In the genomic region with DNA sequence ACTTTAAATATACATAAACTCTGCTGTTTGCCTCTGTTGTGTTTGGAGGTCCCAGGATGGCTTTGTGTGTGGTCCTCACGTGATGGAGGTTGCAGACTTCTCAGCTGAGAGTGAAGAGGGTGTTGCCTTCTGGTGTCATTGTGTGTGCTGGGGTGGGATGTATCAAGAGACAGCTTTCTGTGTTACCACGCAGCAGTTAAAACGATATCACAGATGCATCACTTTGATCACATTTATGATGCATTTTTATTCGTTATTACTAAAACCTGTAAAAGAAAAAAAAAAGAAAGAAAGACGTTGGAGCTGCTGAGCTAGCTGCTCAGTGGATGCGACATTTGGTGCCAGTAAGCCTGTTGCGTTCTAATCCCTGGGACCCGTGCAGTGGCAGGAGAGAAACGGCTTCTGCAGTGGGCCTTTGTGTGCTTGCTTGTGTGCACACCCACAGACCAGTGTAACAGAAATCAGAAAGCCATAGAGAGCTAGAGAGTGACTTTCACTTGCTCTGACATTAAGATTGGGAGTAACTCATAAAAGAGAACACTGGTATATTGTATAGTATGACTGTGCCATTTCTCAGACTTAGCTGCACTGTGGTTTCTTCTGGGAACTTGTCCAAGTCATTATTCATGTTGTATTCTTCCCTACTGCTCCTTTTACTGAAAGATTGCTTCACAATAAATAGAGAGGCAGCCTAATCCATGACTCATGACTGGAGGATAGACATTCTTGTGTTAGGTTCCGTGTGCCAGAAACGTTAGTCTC, we compare ENCODE assay signal across 8 mouse cellular contexts. TPM values are rescaled to one million over a fixed set of nuclear protein-coding genes. Genes with fewer than 3 reads are reported as not detected.
DNase-seq lines count a peak whose midpoint lies in the region; ATAC-seq and TF ChIP-seq lines count a peak whose summit lies in the region.

No protein-coding gene starts in this region.

- TF ChIP-seq POLR2A in testis, adult 2 months (IDR thresholded peaks at IDR 0.05; ENCODE audit: control insufficient read depth, low read depth, low read length) = no peak

- no peaks in the 10 kb centered on the region for H3K4me1 ChIP-seq in testis, adult 2 months (ENCODE audit: control insufficient read depth, insufficient read depth, low read length)
- peaks cover 23% of the 10 kb centered on the region for H3K4me1 ChIP-seq in forebrain, embryonic 15.5 days
- peaks cover 13% of the 10 kb centered on the region for H3K4me1 ChIP-seq in neural tube, embryonic 15.5 days

- H3K9me3 ChIP-seq in forebrain, embryonic 15.5 days = no peaks in the 10 kb centered on the region
- H3K9me3 ChIP-seq in neural tube, embryonic 15.5 days (replicated peaks) = no peaks in the 10 kb centered on the region

- no peak for TF ChIP-seq CTCF in testis, adult 2 months (IDR thresholded peaks at IDR 0.05; ENCODE audit: control insufficient read depth, insufficient read depth, insufficient replicate concordance, low read depth, low read length)
- no peak for TF ChIP-seq CTCF in left cerebral cortex, adult 2 months (IDR thresholded peaks at IDR 0.05)

- H3K36me3 ChIP-seq in testis, adult 2 months (ENCODE audit: control insufficient read depth, insufficient read depth, low read length) = no peaks in the 10 kb centered on the region
- H3K36me3 ChIP-seq in forebrain, embryonic 15.5 days = no peaks in the 10 kb centered on the region
- H3K36me3 ChIP-seq in neural tube, embryonic 15.5 days = no peaks in the 10 kb centered on the region

- intact Hi-C loops in left cerebral cortex, adult 2 months (cut with DNase I) = loop anchor here (5.0 to 10.0 kb wide), 2 partner anchors 75 to 153 kb away; no protein-coding TSS in a partner anchor

- peak; percentile 40 for DNase-seq in embryo, embryonic 10 days (ENCODE audit: low spot score)
- no peak for DNase-seq in embryo, embryonic 9.5 days (ENCODE audit: extremely low spot score)
- DNase-seq in testis, postnatal 14 days (ENCODE audit: low spot score) = no peak
- peak in 1 of 2 experiments; percentile 27 for DNase-seq in left cerebral cortex, adult 2 months (ENCODE audit: extremely low spot score in 1 of 2, low spot score in 2 of 2)
- DNase-seq in spleen, adult 12 weeks (ENCODE audit: low spot score) = no peak

- peak; percentile 85 for ATAC-seq in forebrain, embryonic 15.5 days (replicated peaks)
- peak; percentile 69 for ATAC-seq in neural tube, embryonic 15.5 days (ENCODE audit: low FRiP score)

- H3K9ac ChIP-seq in forebrain, embryonic 15.5 days (replicated peaks) = no peak overlapping the region
- H3K9ac ChIP-seq in neural tube, embryonic 15.5 days (replicated peaks) = no peak overlapping the region

- WGBS in forebrain, embryonic 15.5 days = 9% methylated on average over 11 of the region's 11 CpGs
- WGBS in neural tube, embryonic 15.5 days = 26% methylated on average over 11 of the region's 11 CpGs

- no peaks in the 10 kb centered on the region for H3K27me3 ChIP-seq in testis, adult 2 months (ENCODE audit: control insufficient read depth, insufficient read depth, low read length)
- no peaks in the 10 kb centered on the region for H3K27me3 ChIP-seq in forebrain, embryonic 15.5 days
- no peaks in the 10 kb centered on the region for H3K27me3 ChIP-seq in neural tube, embryonic 15.5 days (replicated peaks)

- 0 out of 2 replicates have a peak overlapping the region, but pooled peaks have one; percentile 8 for H3K4me2 ChIP-seq in forebrain, embryonic 15.5 days (replicated peaks)
- peak overlapping the region; percentile 25 for H3K4me2 ChIP-seq in neural tube, embryonic 15.5 days

- H3K27ac ChIP-seq in testis, adult 2 months (ENCODE audit: control insufficient read depth, insufficient read depth, low read depth, low read length) = peak overlapping the region; percentile 49
- H3K27ac ChIP-seq in forebrain, embryonic 15.5 days (replicated peaks) = peak overlapping the region; percentile 55; the same call in 1 of the 2 replicates
- H3K27ac ChIP-seq in left cerebral cortex, adult 2 months = peak overlapping the region; percentile 67
- peak overlapping the region; percentile 65 for H3K27ac ChIP-seq in neural tube, embryonic 15.5 days (replicated peaks)

- H3K4me3 ChIP-seq in testis, adult 2 months (ENCODE audit: control insufficient read depth, low read depth, low read length) = no peak overlapping the region
- H3K4me3 ChIP-seq in forebrain, embryonic 15.5 days = no peak overlapping the region
- no peak overlapping the region for H3K4me3 ChIP-seq in left cerebral cortex, adult 2 months
- no peak overlapping the region for H3K4me3 ChIP-seq in neural tube, embryonic 15.5 days (replicated peaks)

RNA-seq across cellular contexts. Expression of gene Cdk19, which starts 32.7 kb away (rescaled TPM):
- polyA plus RNA-seq in testis, adult 2 months (2012; rRNA removed) = 13.3 and 14.3 TPM in 2 replicates
- polyA plus RNA-seq in forebrain, embryonic 15.5 days (2015; fragmentation: Nextera tagmentation; extraction: Ambion mirVana) = 18.9 and 19.7 TPM in 2 replicates
- 10 to 100 TPM; 47.1 to 47.5 TPM for total RNA-seq in left cerebral cortex, adult 2 months (2021)
- polyA plus RNA-seq in neural tube, embryonic 15.5 days (2015; fragmentation: Nextera tagmentation; extraction: Ambion mirVana) = 9.7 and 9.9 TPM in 2 replicates
